Mouse (Mus musculus): ENCODE measurements around the gene Gm10271. TPM values are rescaled to one million over a fixed set of nuclear protein-coding genes. Genes with fewer than 3 reads are reported as not detected.

The Gm10271 gene
- polyA plus RNA-seq, 1 experiment from 2014 or later: not detected

- Histone ChIP-seq H3K4me3 (ENCODE audit: low read depth, low read length) (no peak overlapping the region), H3K27ac (ENCODE audit: low read length) (0 out of 2 replicates have a peak overlapping the region, but pooled peaks have one; percentile 27), H3K4me1 (ENCODE audit: control insufficient read depth, insufficient read depth, low read length) (no peaks in the 10 kb centered on the region), H3K9ac (replicated peaks; ENCODE audit: low read depth, low read length) (no peak overlapping the region), H3K4me2 (replicated peaks; ENCODE audit: low read depth, low read length) (no peak overlapping the region), H3K36me3 (ENCODE audit: control insufficient read depth, insufficient read depth, low read length) (peaks cover 24% of the 10 kb centered on the region), H3K27me3 (ENCODE audit: control insufficient read depth, insufficient read depth, low read length) (no peaks in the 10 kb centered on the region), H3K9me3 (ENCODE audit: control insufficient read depth, low read depth, low read length) (no peaks in the 10 kb centered on the region)
- no peak for ATAC-seq (ENCODE audit: insufficient number of reproducible peaks, insufficient read depth, low FRiP score, low read depth)
- 83% methylated on average over 9 of the region's 9 CpGs for WGBS
Observed at GRCm38 (mm10) chr10:116912850-116913249, 59.6 kb downstream of the Gm10271 start.

DNA sequence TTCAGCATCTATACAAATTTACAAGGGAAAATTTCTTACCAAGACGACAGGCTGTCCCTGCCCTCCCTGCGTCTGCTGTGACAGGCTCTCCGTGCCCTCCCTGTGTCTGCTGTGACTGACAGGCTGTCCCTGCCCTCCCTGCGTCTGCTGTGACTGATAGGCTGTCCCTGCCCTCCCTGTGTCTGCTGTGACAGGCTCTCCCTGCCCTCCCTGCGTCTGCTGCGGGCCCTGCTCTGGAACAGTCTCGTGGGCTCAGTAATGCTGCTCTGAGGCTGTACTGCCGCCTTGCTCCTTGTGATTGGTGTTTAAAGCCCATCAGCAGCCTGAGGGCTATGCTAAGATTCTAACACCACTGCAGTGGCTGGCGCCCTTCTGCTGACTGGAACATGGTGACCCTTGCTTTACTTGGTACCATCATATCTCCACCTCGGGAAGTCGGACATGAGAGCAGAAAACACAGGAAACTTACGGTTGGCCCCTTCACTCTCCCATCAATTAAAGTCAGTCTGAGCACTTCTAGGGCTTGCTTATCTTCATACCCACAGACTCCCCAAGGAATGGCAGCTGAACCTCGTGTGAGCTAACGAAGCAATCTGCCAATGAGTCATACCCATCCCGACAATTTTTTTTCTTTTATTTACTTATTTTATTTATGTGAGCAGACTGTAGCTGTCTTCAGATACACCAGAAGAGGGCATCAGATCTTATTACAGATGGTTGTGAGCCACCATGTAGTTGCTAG is 63.3 kb downstream of the Gm10271 start:
- 73% methylated on average over 15 of the region's 15 CpGs for WGBS
- no peaks in the 10 kb centered on the region for H3K9me3 ChIP-seq (ENCODE audit: control insufficient read depth, low read depth, low read length)
- no peaks in the 10 kb centered on the region for H3K4me1 ChIP-seq (ENCODE audit: control insufficient read depth, insufficient read depth, low read length)
- H3K27ac ChIP-seq (ENCODE audit: low read length): no peak overlapping the region
- H3K4me3 ChIP-seq (ENCODE audit: low read depth, low read length): no peak overlapping the region
- peak; percentile 66; the same call in 1 of the 2 replicates for ATAC-seq (ENCODE audit: insufficient number of reproducible peaks, insufficient read depth, low FRiP score, low read depth)
- H3K9ac ChIP-seq (replicated peaks; ENCODE audit: low read depth, low read length): no peak overlapping the region
- peaks cover 31% of the 10 kb centered on the region for H3K36me3 ChIP-seq (ENCODE audit: control insufficient read depth, insufficient read depth, low read length)
- H3K4me2 ChIP-seq (replicated peaks; ENCODE audit: low read depth, low read length): no peak overlapping the region
- no peaks in the 10 kb centered on the region for H3K27me3 ChIP-seq (ENCODE audit: control insufficient read depth, insufficient read depth, low read length)

Other genes starting within 250 kb of the Gm10271 start
- 0.20 and 0.34 TPM in 2 replicates for gene Myrfl, start 75.7 kb downstream of the Gm10271 start, polyA plus RNA-seq (2014; fragmentation: Nextera tagmentation; extraction: Ambion mirVana)
- gene Rab3ip, start 21.8 kb downstream of the Gm10271 start, polyA plus RNA-seq (2014; fragmentation: Nextera tagmentation; extraction: Ambion mirVana): 22.2 and 24.7 TPM in 2 replicates
- gene Best3, start 13.7 kb upstream of the Gm10271 start, polyA plus RNA-seq (2014; fragmentation: Nextera tagmentation; extraction: Ambion mirVana): not detected in 2 replicates
- gene Lrrc10, start 72.7 kb upstream of the Gm10271 start, polyA plus RNA-seq (2014; fragmentation: Nextera tagmentation; extraction: Ambion mirVana): not detected in 2 replicates
- gene Cct2, start 91.2 kb upstream of the Gm10271 start, polyA plus RNA-seq (2014; fragmentation: Nextera tagmentation; extraction: Ambion mirVana): 227 and 238 TPM in 2 replicates
- gene Frs2, start 175.9 kb upstream of the Gm10271 start, polyA plus RNA-seq (2014; fragmentation: Nextera tagmentation; extraction: Ambion mirVana): 37.4 and 40.3 TPM in 2 replicates